Mouse (Mus musculus): ENCODE measurements around the gene Cth. TPM values are rescaled to one million over a fixed set of nuclear protein-coding genes. Genes with fewer than 3 reads are reported as not detected.

The Cth gene
- polyA plus RNA-seq, 1 experiment: not detected

DNA sequence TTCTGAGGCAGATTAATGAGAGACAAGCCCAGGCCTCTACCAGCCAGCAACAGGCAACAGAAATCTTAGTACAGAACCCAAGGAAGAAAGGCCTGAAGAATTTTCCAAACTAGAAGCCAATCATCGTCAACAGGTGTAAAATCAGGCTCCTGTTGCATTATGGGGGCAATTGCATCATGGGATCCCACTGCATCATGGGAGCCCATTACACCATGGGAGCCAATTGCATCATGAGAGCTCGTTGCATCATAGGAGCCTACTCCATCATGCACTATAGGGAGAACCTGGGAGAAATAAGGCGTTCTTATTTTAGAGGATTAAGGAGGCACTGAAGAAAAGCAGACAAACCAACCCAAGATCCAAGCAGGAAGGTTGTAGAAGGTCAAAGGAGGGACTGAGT, 27.2 kb downstream of the Cth start:
- H3K4me3 ChIP-seq (ENCODE audit: insufficient read depth, low read depth, low read length): no peak overlapping the region
- H3K27ac ChIP-seq (ENCODE audit: insufficient read depth, low read depth, low read length): no peak overlapping the region
- WGBS: 93% methylated on average over 3 of the region's 3 CpGs
- no peaks in the 10 kb centered on the region for H3K4me1 ChIP-seq (ENCODE audit: control insufficient read depth, insufficient read depth, low read length)
- TF ChIP-seq CTCF (IDR thresholded peaks at IDR 0.05; ENCODE audit: insufficient read depth, low read depth, low read length): no peak
- TF ChIP-seq POLR2A (IDR thresholded peaks at IDR 0.05; ENCODE audit: insufficient read depth, low read depth, low read length): no peak

GRCm38 (mm10) chr3:157891819-157892218, 33.1 kb downstream of the Cth start:
- TF ChIP-seq CTCF (IDR thresholded peaks at IDR 0.05; ENCODE audit: insufficient read depth, low read depth, low read length) (no peak), POLR2A (IDR thresholded peaks at IDR 0.05; ENCODE audit: insufficient read depth, low read depth, low read length) (no peak)
- no peak overlapping the region for H3K4me3 ChIP-seq (ENCODE audit: insufficient read depth, low read depth, low read length)
- no peaks in the 10 kb centered on the region for H3K4me1 ChIP-seq (ENCODE audit: control insufficient read depth, insufficient read depth, low read length)
- H3K27ac ChIP-seq (ENCODE audit: insufficient read depth, low read depth, low read length): no peak overlapping the region

DNA sequence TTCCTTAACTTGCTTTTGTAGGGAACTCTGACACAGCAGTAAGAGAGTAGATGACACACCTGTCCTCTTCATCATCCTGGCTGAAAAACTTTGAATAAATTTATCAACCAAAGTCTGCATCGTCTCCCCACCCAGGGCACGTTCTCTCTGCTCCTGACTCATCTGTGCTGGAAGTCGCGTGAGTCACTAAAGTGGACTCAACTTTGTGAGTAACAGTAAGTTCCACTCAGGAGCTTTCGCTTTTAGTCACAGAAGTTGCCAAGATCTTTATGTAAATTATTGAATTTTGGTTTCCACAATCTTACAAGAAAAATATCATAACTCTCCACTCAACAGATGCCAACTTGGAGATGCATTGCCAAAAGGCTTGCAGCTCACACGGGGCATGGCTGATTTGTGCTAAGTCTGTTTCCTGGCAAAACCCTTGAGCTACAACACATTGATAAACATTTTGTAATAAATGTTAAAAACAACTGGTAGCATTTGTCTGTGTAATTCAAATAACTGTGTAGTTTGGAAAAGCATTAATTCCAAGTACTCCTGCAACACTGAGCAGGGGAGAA, 40.7 kb downstream of the Cth start:
- no peak overlapping the region for H3K27ac ChIP-seq (ENCODE audit: insufficient read depth, low read depth, low read length)
- 77% methylated on average over 6 of the region's 6 CpGs for WGBS

GRCm38 (mm10) chr3:157883085-157883484, 41.8 kb downstream of the Cth start:
- 63% methylated on average over 4 of the region's 4 CpGs for WGBS
- Histone ChIP-seq H3K27ac (ENCODE audit: insufficient read depth, low read depth, low read length) (no peak overlapping the region), H3K4me1 (ENCODE audit: control insufficient read depth, insufficient read depth, low read length) (no peaks in the 10 kb centered on the region), H3K4me3 (ENCODE audit: insufficient read depth, low read depth, low read length) (no peak overlapping the region)
- no peak for TF ChIP-seq CTCF (IDR thresholded peaks at IDR 0.05; ENCODE audit: insufficient read depth, low read depth, low read length)
- no peak for TF ChIP-seq POLR2A (IDR thresholded peaks at IDR 0.05; ENCODE audit: insufficient read depth, low read depth, low read length)

More for the DNA sequence above, 40.7 kb downstream of the Cth start:
- TF ChIP-seq POLR2A (IDR thresholded peaks at IDR 0.05; ENCODE audit: insufficient read depth, low read depth, low read length): no peak
- TF ChIP-seq CTCF (IDR thresholded peaks at IDR 0.05; ENCODE audit: insufficient read depth, low read depth, low read length): no peak
- no peak overlapping the region for H3K4me3 ChIP-seq (ENCODE audit: insufficient read depth, low read depth, low read length)
- no peaks in the 10 kb centered on the region for H3K4me1 ChIP-seq (ENCODE audit: control insufficient read depth, insufficient read depth, low read length)

GRCm38 (mm10) chr3:157881992-157882391, 42.9 kb downstream of the Cth start:
- Histone ChIP-seq H3K4me3 (ENCODE audit: insufficient read depth, low read depth, low read length) (no peak overlapping the region), H3K27ac (ENCODE audit: insufficient read depth, low read depth, low read length) (no peak overlapping the region), H3K4me1 (ENCODE audit: control insufficient read depth, insufficient read depth, low read length) (no peaks in the 10 kb centered on the region)
- TF ChIP-seq CTCF (IDR thresholded peaks at IDR 0.05; ENCODE audit: insufficient read depth, low read depth, low read length) (no peak), POLR2A (IDR thresholded peaks at IDR 0.05; ENCODE audit: insufficient read depth, low read depth, low read length) (no peak)
- 95% methylated on average over 3 of the region's 3 CpGs for WGBS

DNA sequence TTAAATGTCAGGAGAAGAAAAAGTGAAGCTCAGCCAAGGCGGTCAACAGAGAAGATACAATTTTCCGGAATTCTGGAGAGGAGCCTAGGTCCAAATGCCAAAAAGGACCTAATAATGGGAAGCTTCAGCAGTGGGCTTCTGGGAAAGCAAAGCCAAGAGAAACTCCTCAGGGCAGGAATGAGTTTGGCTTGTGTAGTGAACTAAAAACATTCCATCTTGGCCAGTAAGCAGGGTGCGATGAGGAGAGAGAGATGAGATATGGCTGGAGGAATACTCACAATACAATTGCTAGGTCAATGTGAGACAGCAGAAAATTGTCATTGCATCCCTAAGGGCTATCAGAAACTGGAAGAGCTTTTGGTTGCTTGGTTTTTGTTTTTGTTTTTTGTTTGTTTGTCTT, 43.9 kb downstream of the Cth start:
- Histone ChIP-seq H3K4me3 (ENCODE audit: insufficient read depth, low read depth, low read length) (no peak overlapping the region), H3K4me1 (ENCODE audit: control insufficient read depth, insufficient read depth, low read length) (no peaks in the 10 kb centered on the region), H3K27ac (ENCODE audit: insufficient read depth, low read depth, low read length) (no peak overlapping the region)
- WGBS: 87% methylated on average over 3 of the region's 3 CpGs
- TF ChIP-seq POLR2A (IDR thresholded peaks at IDR 0.05; ENCODE audit: insufficient read depth, low read depth, low read length): no peak
- TF ChIP-seq CTCF (IDR thresholded peaks at IDR 0.05; ENCODE audit: insufficient read depth, low read depth, low read length): no peak

GRCm38 (mm10) chr3:157877847-157878246, 47.0 kb downstream of the Cth start:
- H3K4me3 ChIP-seq (ENCODE audit: insufficient read depth, low read depth, low read length): no peak overlapping the region
- H3K27ac ChIP-seq (ENCODE audit: insufficient read depth, low read depth, low read length): no peak overlapping the region
- TF ChIP-seq POLR2A (IDR thresholded peaks at IDR 0.05; ENCODE audit: insufficient read depth, low read depth, low read length): no peak
- TF ChIP-seq CTCF (IDR thresholded peaks at IDR 0.05; ENCODE audit: insufficient read depth, low read depth, low read length): no peak
- H3K4me1 ChIP-seq (ENCODE audit: control insufficient read depth, insufficient read depth, low read length): no peaks in the 10 kb centered on the region

DNA sequence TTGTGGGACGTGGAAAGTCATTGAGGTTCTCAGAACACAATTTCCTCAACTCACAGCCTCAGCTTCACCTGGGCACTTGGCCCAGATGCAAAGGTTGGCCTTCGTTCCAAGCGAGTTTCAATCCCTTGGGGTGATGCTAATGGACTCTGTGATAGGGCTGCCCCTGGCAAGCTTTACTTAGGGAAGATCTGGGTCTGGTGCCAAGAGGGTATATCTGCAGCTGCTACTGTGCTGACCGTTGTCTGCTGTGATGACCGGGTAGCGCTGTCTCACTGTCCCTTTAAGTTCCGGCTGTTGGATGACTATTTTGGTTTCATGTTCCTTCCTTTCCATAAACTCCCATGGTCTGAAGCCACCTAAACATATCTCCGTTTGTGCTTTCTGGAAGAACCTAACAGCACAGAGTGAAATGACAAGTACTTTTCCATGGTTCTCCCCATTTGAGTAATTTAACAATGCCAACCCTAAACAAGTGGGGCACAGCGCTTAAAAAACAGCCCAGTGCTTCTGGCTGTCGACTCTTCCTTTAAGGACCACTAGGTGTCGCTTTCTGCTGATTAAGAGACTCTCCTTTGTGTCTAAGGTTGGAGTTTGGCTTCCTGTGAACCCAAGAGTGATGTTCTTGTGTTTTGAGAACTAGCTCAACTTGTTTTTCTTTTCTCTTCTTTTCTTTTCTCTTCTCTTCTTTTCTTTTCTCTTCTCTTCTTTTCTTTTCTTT, 48.3 kb downstream of the Cth start:
- H3K4me3 ChIP-seq (ENCODE audit: insufficient read depth, low read depth, low read length): no peak overlapping the region
- H3K4me1 ChIP-seq (ENCODE audit: control insufficient read depth, insufficient read depth, low read length): no peaks in the 10 kb centered on the region
- H3K27ac ChIP-seq (ENCODE audit: insufficient read depth, low read depth, low read length): no peak overlapping the region
- WGBS: 47% methylated on average over 11 of the region's 11 CpGs
- TF ChIP-seq POLR2A (IDR thresholded peaks at IDR 0.05; ENCODE audit: insufficient read depth, low read depth, low read length) (no peak), CTCF (IDR thresholded peaks at IDR 0.05; ENCODE audit: insufficient read depth, low read depth, low read length) (no peak)

GRCm38 (mm10) chr3:157872897-157873296, 52.0 kb downstream of the Cth start:
- H3K27ac ChIP-seq (ENCODE audit: insufficient read depth, low read depth, low read length): no peak overlapping the region
- H3K4me3 ChIP-seq (ENCODE audit: insufficient read depth, low read depth, low read length): no peak overlapping the region
- TF ChIP-seq CTCF (IDR thresholded peaks at IDR 0.05; ENCODE audit: insufficient read depth, low read depth, low read length): no peak
- TF ChIP-seq POLR2A (IDR thresholded peaks at IDR 0.05; ENCODE audit: insufficient read depth, low read depth, low read length): no peak
- 83% methylated on average over 4 of the region's 4 CpGs for WGBS
- no peaks in the 10 kb centered on the region for H3K4me1 ChIP-seq (ENCODE audit: control insufficient read depth, insufficient read depth, low read length)
